Comparison of ENCODE assay signal across 8 mouse cellular contexts in the genomic region with DNA sequence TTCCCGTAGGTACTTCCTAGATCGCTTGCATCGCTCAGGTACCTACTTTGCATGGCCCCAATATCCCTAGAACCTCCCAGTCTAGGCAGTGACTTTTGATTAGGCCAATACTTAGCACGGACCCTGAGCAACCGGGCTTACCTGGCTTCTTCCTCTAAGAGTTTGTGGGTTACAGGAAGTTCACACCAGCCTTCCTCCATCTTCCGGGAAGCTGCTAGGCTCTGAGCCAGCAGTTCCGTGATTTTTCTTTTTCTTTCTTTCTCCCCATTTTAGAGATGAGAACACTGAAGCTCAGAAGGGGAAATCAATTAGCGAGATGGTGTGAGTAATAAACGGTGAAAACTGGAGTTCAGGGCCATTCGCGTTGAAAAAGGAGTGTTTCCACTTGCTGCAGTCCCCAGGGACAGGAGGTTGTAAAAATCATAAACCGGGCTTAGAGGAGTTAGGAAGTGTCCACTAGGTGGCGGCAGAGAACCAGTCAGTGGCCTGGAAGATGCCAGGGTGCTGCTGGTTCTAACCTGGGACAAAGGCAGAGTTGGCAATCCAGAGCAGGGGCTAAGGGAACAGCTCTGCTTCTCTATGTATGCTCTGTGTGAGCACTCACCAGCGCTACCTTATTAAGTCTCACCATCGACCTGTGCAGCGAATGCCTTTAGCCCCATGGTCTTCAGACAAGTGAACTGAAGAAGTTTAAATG. TPM values are rescaled to one million over a fixed set of nuclear protein-coding genes. Genes with fewer than 3 reads are reported as not detected.
A peak's percentile ranks its signal among the peaks of the same experiment; 100 is the strongest.
DNase-seq lines count a peak whose midpoint lies in the region; ATAC-seq lines count a peak whose summit lies in the region.

No protein-coding gene starts in this region.

- ATAC-seq in inflammation-experienced regulatory T-cells, adult 6 months, result peak; percentile 74
- peak; percentile 79 for ATAC-seq in monocyte, adult 5-6 weeks (replicated peaks; ENCODE audit: insufficient number of reproducible peaks, low FRiP score, low TSS enrichment, poor library complexity, severe bottlenecking)

- intact Hi-C loops in left cerebral cortex, postnatal 4 days (cut with DNase I), result loop anchor here (10.0 kb wide), 1 partner anchor 131 kb away; the partner anchor contains the start of gene Ranbp6

- peak; percentile 49 to 64 for DNase-seq in urinary bladder, adult 18-20 months (ENCODE audit: low spot score in 2 of 2)
- DNase-seq in urinary bladder, postnatal 10 days (ENCODE audit: low spot score), result no peak
- peak; percentile 84 for DNase-seq in cerebellum, adult 9-10 months
- DNase-seq in frontal cortex, postnatal 14 days (ENCODE audit: low spot score in 2 of 2), result peak; percentile 49 to 80
- DNase-seq in left cerebral cortex, postnatal 4 days, result peak; percentile 77
- peak; percentile 68 to 90 for DNase-seq in spleen, postnatal 4 days (ENCODE audit: low spot score in 2 of 2)

RNA-seq across cellular contexts. Expression of gene Mlana, which starts 13.6 kb away (rescaled TPM):
- polyA plus RNA-seq in inflammation-experienced regulatory T-cells, adult 6 months (2017; shearing (Covaris generic)), result not detected
- total RNA-seq in left cerebral cortex, postnatal 4 days (2021), result not detected
- not detected in 3 replicates for total RNA-seq in monocyte, adult 5-6 weeks (2017)

RNA-seq across cellular contexts. Expression of gene Ermp1, which starts 35.8 kb away (rescaled TPM):
- polyA plus RNA-seq in inflammation-experienced regulatory T-cells, adult 6 months (2017; shearing (Covaris generic)), result 10 to 100 TPM; 16.1 to 19.1 (median 16.9) TPM
- 10 to 100 TPM; 22.7 to 23.1 TPM for total RNA-seq in left cerebral cortex, postnatal 4 days (2021)
- 20.6 to 41.9 TPM (median 30.2 TPM) in 3 replicates for total RNA-seq in monocyte, adult 5-6 weeks (2017)
